Mouse (Mus musculus) effector memory CD4-positive, alpha-beta T cell, adult 7 months (primary cell): ENCODE measurements around the gene Cul9. TPM values are rescaled to one million over a fixed set of nuclear protein-coding genes. Genes with fewer than 3 reads are reported as not detected.

Experiments
- polyA plus RNA-seq: library from polyadenylated mRNA; unstranded; fragments of 100-300 nt; shearing (Covaris generic); gene quantifications from one replicate; pipeline ENCODE4 v1.2.1, GENCODE M21; 2017

The Cul9 gene
- polyA plus RNA-seq: 5.4 TPM

DNA sequence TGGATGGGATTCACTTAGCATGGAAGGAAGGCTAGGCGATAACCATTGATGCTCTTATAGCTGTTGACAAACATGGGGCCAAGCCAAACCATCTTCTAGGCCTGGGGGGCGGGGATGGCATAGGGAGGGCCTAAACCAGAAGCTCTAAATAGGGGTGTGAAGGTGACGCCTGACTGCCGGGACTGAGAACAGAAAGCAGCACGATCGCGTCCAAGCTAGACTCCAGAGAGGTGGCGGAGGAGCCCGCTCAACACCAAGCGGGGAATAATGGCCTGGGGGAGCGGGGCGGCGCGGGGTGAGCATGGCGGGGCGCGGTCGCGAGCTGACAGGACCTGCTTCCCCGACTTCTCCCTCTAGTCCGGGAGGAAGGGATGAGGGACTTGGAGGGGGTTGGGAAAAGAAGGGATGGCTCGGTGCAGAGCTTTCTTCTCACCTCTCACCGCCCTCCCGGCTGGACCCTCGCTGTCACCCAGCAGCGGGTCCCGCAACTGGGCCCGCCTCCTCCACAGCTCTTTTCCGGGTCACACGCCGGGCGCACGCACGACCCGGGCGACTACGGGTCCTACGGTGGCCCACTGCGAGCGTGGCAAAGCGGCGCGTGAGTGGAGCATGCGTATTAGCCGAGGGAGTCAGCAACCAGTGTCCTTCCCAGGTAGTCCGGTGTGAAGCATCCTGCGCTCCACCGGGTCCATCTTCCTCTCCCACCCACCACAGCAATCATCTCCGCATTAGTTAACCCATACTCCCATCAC lies at the start of gene Cul9:
Gene Cul9 (minus strand): TSS at position 576 of the 752 bp plus-strand sequence.

DNA sequence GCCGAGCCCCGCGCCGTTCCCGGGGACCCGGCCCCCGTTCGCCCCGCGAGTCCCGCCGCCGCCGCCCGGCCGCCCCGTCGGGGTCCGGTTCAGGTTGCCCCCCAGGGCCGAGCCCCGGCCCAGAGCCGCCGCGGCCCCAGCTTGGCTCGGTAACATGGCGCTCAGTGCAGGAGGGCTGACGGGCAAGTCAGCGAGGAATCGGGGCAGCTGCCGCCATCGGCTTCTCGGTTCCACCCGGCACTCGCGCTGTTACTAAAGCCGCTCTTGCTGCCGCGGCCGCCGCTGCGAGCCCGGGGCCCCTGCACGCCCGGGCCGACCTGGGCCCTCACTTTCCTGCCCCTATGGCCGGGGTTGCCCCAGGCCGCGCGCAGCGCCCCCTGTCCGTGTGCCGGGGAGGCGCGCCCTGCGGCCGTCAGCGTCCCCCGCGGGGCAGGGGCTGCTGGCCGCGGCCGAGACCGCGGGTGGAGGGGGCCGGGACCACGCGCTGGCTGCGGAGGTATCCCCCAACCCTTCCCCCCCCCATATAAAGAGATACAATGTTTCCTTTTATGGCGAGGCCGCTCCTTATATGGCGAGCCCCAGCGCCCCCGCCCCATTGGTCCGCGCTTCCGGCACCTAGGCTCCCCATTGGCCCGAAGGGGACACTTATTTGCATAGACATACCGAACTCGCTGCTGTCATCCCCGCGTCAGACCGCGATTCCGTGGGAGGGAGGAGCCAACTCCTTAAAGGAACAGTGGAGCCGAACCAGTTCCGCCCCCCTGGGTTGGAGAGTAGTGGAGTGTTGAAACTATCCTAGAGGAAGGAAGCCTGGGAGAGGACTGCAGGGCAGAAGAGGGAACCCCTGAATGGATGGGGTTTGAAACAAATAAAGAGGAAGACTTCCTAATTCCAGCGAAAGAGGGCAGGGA lies 9.7 kb upstream of the Cul9 start, which contains the start of gene Srf:
Gene Srf (minus strand): TSS at position 503 of the 911 bp plus-strand sequence.

DNA sequence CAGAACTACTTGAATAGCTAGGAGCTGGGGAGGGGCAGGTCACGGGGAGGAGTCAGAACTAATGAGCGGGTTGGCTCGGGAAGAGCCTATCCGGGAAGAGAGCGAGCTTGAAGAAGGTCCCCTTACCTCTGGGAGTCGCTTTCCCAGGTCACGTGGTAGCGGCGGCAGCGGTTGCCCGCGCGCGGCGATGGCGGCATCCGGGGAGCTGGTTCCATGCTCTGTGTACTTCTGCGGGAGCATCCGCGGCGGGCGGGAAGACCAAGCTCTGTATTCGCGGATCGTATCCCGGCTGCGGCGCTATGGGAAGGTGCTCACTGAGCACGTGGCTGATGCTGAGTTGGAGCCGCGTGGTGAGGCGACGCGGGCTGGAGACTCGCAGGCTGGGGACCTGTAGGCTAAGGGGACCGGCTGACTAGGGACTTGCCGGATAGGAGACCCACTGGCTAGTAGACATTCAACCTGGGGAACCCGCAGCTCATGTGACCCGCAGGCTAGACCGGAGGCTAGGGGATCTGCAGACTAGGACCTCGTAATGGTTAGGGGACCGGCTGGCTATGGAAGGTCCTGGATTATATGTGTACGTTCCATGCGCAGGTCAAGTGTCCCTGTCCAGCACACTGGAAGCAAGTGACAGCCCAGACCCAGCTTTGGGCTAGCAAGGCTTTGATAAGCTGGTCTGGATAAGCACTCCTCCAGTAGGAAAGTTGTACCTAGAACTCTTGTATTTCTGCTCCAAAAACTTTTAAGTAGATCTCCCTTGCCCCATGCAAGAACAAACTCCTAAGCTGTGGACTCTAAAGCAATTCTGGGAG lies 49.4 kb downstream of the Cul9 start, which contains the start of gene Dnph1:
Gene Dnph1 (plus strand): TSS at position 89 of the 812 bp plus-strand sequence.

GRCm38 (mm10) chr17:46487431-46487830 lies 58.8 kb downstream of the Cul9 start, which contains the start of gene Ttbk1:
Gene Ttbk1, minus strand, starts transcription at chr17:46487675.

Other genes starting within 250 kb of the Cul9 start
- gene Dlk2, start 249.0 kb downstream of the Cul9 start, polyA plus RNA-seq: not detected
- 6.7 TPM for gene Abcc10, start 218.0 kb downstream of the Cul9 start, polyA plus RNA-seq
- 10.6 TPM for gene Zfp318, start 162.7 kb downstream of the Cul9 start, polyA plus RNA-seq
- gene Crip3, start 117.5 kb downstream of the Cul9 start, polyA plus RNA-seq: not detected
- not detected for gene Slc22a7, start 107.9 kb downstream of the Cul9 start, polyA plus RNA-seq
- 0.13 TPM for gene Ttbk1, start 58.7 kb downstream of the Cul9 start, polyA plus RNA-seq
- 0.96 TPM for gene Dnph1, start 49.7 kb downstream of the Cul9 start, polyA plus RNA-seq
- gene Srf, start 9.8 kb upstream of the Cul9 start, polyA plus RNA-seq: 26.4 TPM
- not detected for gene Ptk7, start 83.1 kb upstream of the Cul9 start, polyA plus RNA-seq
- gene Klc4, start 99.6 kb upstream of the Cul9 start, polyA plus RNA-seq: 17.7 TPM
- gene Mrpl2, start 99.8 kb upstream of the Cul9 start, polyA plus RNA-seq: 34.7 TPM
- gene Cul7, start 103.9 kb upstream of the Cul9 start, polyA plus RNA-seq: 1.5 TPM
- gene Rrp36, start 128.0 kb upstream of the Cul9 start, polyA plus RNA-seq: 36.3 TPM
- 81.7 TPM for gene Mea1, start 132.4 kb upstream of the Cul9 start, polyA plus RNA-seq
- 82.7 TPM for gene Klhdc3, start 134.5 kb upstream of the Cul9 start, polyA plus RNA-seq
- 49.9 TPM for gene Ppp2r5d, start 158.7 kb upstream of the Cul9 start, polyA plus RNA-seq
- gene Pex6, start 165.1 kb upstream of the Cul9 start, polyA plus RNA-seq: 27.2 TPM
- not detected for gene Gnmt, start 182.8 kb upstream of the Cul9 start, polyA plus RNA-seq
- 42.4 TPM for gene Cnpy3, start 205.8 kb upstream of the Cul9 start, polyA plus RNA-seq
- gene Ptcra, start 217.3 kb upstream of the Cul9 start, polyA plus RNA-seq: not detected
- 22.3 TPM for gene 2310039H08Rik, start 226.2 kb upstream of the Cul9 start, polyA plus RNA-seq
- gene Rpl7l1, start 236.3 kb upstream of the Cul9 start, polyA plus RNA-seq: 71.3 TPM